Mouse (Mus musculus): ENCODE results near the gene 5330417C22Rik.

5330417C22Rik gene

DNA sequence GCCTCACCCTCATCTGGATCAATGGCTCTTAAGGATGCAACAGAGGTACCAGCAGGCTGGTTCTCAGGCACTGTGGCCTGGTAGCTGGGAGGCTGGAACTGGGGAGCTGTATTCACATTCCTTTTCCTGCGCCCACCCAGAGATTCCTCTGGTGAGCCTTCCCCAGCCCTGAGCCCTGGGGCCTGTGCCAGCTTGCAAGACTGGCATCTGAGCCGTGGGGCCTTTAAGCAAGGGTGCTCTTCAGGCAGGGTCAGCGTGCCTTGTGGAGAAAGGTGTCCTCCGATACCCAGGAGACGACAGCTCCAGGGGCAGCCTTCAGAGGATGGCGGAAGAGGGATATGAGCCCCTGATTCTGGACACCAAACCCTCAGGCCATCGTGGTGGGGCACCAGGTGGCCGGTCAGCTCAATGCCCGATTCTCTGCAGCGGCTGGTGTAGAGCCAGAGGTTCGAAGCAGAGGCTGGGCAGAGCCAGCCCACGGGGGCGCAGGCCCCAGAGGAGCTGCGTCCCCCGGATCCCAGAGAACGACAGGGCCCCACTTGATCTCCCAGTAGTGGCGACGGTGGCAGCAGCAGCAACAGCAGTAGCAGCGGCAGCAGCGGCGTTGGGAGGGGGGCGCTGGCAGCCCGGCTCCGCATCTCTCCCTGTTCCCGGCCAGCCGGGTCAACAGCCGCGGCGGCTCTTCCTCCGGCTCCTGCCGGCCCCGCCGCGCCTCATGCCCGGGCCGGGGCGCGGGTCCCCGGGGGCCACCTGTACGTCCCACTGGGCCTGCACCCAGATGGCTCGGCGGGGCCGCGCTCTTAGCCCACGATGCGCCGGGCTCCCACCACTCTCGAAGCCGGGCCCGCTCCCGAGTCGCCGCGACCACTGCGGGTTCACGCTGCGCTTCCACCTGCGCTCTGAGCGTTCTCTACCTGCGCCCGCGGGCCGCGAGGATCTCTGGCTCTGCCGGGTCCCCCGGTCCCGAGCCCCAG lies 121.2 kb downstream of the 5330417C22Rik start, which contains the start of gene Celsr2:
TSS of gene Celsr2 (minus strand) at position 696 of the 974 bp plus-strand sequence.
- in situ Hi-C loops (cut with MboI, MseI), result no loop called here

DNA sequence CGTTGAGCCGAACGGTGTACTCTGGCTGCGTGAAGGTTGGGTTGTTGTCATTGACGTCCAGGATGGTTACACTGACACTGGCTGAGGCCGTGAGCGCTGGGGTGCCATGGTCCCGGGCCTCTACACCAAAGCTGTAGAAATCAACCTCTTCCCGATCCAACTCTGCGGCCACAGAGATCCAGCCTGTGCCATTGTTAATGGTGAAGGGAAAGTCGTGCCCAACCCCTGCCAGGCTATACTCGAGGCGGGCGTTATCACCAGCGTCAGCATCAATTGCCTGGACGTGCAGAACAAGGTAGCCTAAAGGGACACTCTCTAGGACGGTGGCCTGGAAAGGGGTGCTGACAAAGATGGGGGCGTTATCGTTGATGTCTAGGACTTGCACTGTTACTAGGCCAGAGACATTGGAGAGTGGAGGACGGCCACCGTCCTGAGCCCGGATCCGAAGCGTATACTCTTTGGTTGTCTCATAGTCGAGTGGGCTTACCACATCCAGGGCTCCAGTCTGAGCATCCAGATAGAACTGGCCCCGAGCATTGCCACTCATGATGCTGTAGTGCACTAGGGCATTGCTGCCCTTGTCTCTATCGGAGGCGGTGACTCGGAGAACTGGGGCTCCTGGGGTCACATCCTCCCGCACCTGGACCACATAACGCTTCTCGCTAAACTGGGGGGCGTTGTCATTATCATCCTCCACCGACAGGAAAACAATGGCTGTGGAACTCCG lies 122.5 kb downstream of the 5330417C22Rik start:
- in situ Hi-C loops (cut with MboI, MseI), result no loop called here

DNA sequence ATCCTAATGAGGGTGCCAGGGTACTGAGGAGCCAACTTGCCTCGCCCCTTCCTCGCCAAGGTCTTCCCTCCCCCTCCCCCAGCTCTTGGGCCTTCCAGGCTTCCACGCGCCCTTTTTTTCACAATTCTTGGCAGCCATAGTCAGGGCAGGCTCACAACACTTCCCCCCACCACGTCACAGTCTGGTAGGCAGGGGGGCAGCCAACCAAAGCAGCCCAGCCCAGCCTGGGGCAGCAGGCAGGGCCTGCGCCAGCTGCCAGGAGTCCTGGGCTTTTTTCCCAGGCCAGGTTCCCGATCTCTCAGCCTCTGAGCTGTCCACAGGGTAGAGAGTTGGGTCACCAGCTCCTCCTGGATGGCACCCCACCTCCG lies 124.6 kb downstream of the 5330417C22Rik start:
- in situ Hi-C loops (cut with MboI, MseI), result no loop called here

DNA sequence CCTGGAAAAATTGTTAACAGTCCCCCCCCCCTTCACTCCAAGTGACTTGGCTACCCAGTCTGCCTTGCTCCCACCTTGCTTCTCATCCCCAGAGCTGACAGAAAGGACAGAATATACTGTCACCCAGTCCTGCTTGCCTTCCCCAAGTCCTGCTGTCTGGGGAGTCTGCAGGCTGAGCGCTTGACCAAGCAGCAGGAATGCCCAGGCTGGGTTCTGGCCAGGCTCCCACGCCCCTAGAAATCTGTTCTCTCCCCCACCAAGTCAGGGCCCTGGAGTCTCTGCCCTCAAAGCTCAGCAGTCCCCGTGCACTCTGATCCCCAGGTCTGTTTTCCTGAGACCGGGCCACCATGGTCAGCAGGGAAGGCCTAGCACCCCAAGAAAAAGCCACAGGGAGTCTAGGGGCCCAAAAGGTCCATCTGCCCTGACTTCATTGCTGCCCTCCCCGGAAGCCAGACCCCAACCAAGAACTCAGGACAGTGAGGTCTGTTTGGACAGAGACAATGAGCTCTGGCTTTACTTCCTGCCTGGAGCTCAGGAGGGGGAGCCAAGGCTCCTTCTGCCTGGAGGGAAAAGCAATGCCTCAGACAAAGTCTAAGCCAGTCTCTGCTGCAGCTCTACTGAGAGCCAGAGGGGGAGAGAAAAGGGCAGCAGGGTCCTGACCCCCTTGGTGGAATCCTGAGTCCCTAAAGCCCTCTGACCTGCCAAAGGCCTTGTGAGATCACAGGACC lies 125.1 kb downstream of the 5330417C22Rik start:
- in situ Hi-C loops (cut with MboI, MseI), result no loop called here

DNA sequence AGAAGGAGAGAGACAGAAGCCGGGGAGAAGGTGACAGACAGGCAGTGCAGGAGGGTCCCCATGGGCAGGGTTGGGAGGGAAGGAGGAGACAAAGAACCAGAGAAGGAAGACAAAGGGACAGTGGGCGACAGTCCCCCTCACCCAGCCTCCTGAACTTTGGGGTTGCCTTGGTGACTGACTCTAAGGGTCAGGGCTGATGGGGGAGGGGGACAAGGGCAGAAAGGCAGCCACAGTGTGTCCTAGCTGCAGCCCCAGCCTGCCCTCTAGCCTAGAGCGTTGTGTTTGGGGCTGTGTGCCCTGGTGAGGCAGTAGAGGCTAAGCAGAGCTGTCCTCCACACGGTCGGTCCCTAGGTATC lies 126.0 kb downstream of the 5330417C22Rik start:
- in situ Hi-C loops (cut with MboI, MseI), result no loop called here

DNA sequence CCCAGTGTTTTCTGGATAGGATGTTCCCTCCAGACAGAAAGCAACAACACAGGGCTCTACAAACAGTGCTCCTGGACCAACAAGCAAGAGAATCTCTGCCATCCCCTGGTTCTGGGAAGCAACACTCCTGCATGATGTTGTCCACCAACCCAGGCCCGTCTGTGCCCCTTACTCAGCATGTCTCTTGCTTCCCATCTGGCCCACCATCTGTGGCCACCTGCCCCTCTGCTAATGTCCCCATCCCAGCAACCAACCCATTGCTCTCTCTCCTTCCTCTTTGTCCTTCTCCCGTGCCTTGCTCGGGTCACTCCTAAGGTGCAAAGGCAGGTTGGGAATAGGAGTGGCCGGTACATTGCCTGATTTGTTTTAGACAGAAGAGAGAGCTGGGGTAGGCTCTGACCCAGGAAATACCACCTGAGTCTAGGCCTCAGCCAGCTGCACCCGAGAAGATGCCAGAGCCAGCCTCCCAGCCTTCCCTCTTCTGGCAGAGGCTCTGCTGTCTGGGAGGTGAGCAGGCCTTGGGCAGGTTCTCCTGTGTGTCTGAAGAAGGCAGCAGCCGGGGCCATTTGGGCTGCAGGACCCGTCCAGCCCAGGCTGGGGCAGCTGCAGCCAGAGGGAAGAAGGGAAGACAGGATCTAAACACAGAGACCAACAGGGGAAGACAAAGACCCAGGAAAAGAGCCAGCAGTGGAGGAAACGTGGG lies 126.5 kb downstream of the 5330417C22Rik start:
- in situ Hi-C loops (cut with MboI, MseI), result no loop called here

DNA sequence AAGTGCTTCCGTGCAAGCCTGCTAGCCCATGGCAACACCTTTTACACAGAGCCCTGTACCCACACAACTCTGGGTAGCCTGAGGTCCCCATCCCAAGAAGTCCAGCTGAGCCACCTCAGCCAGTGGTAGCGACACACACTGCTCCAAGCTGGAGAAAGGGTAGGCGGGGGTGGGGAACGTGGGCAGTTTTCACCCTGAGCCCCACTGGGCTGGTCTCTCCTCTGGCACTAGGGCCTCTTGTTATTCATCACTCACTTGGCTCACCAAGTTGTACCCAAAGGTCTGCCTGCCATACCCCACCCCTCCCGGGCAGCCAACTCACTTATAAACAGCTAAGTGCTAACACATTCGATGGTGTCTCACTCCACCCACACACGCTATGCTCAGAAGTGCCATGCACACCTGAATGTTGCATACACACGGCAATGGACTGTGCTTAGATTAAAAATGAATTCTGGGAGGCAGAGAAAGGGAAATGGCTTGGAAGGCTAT lies 127.8 kb downstream of the 5330417C22Rik start:
- in situ Hi-C loops (cut with MboI, MseI), result no loop called here

DNA sequence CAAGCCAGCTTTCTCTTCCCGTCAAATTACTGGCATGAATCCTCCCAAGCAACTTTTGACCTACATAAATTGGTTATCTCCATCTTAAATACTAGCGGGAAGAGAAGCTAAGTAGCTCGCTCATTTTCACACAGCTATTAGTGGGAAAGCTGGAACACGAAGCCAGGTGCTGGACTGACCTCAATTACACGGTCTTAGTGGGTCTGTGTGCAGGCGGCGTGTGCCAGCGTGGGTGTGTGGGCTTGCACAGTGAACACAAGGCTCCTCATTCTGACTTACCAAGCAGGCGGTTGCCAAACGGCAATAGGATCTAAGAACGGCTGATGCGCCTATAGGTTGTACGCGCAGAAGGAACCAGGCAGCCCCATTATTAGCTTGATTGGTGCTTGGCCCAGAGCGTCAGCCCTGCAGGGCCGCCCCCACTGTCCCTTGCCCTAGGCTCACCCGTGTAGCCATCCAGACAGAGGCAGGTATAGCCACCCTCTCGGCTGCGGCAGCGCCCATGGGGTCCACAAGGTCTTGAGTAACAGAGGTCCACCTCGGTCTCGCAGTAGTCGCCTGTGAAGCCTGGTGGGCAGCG lies 129.9 kb downstream of the 5330417C22Rik start:
- in situ Hi-C loops (cut with MboI, MseI), result no loop called here
